Mouse (Mus musculus): ENCODE results near the gene Mprip. TPM values are rescaled to one million over a fixed set of nuclear protein-coding genes. Genes with fewer than 3 reads are reported as not detected.

Mprip gene
- polyA plus RNA-seq, 1 experiment from 2014 or later = 14.4 TPM

- WGBS (ENCODE audit: insufficient replicate concordance) = 42% methylated on average over 9 of the region's 9 CpGs
- ATAC-seq (ENCODE audit: insufficient read depth) = peak; percentile 58
- H3K9me3 ChIP-seq (replicated peaks) = no peaks in the 10 kb centered on the region
These were observed 117.2 kb downstream of the Mprip start for GRCm38 (mm10) chr11:59778181-59778873.

GRCm38 (mm10) chr11:59778874-59779223 lies 117.7 kb downstream of the Mprip start:
- Histone ChIP-seq H3K27ac (replicated peaks) (no peak overlapping the region), H3K4me1 (replicated peaks) (peaks cover 7% of the 10 kb centered on the region), H3K27me3 (no peaks in the 10 kb centered on the region), H3K9ac (no peak overlapping the region), H3K4me2 (no peak overlapping the region), H3K4me3 (replicated peaks) (no peak overlapping the region), H3K9me3 (replicated peaks) (no peaks in the 10 kb centered on the region), H3K36me3 (replicated peaks) (peaks cover 23% of the 10 kb centered on the region)
- ATAC-seq (ENCODE audit: insufficient read depth) = no peak
- 47% methylated on average over 1 of the region's 1 CpGs for WGBS (ENCODE audit: insufficient replicate concordance)

More at GRCm38 (mm10) chr11:59778181-59778873, 117.2 kb downstream of the Mprip start:
- Histone ChIP-seq H3K4me3 (replicated peaks) (no peak overlapping the region), H3K36me3 (replicated peaks) (peaks cover 25% of the 10 kb centered on the region), H3K27ac (replicated peaks) (no peak overlapping the region), H3K4me1 (replicated peaks) (peaks cover 7% of the 10 kb centered on the region), H3K4me2 (no peak overlapping the region), H3K9ac (no peak overlapping the region), H3K27me3 (no peaks in the 10 kb centered on the region)

GRCm38 (mm10) chr11:59779406-59779805 lies 118.3 kb downstream of the Mprip start:
- no peak for ATAC-seq (ENCODE audit: insufficient read depth)

GRCm38 (mm10) chr11:59780241-59780640 lies 119.1 kb downstream of the Mprip start:
- H3K27ac ChIP-seq (replicated peaks) = no peak overlapping the region
- H3K36me3 ChIP-seq (replicated peaks) = peaks cover 15% of the 10 kb centered on the region; the same call in 1 of the 2 replicates
- no peaks in the 10 kb centered on the region for H3K9me3 ChIP-seq (replicated peaks)
- H3K4me3 ChIP-seq (replicated peaks) = no peak overlapping the region
- WGBS (ENCODE audit: insufficient replicate concordance) = 63% methylated on average over 4 of the region's 4 CpGs
- no peak overlapping the region for H3K9ac ChIP-seq
- H3K27me3 ChIP-seq = no peaks in the 10 kb centered on the region
- ATAC-seq (ENCODE audit: insufficient read depth) = no peak
- peaks cover 7% of the 10 kb centered on the region for H3K4me1 ChIP-seq (replicated peaks)
- no peak overlapping the region for H3K4me2 ChIP-seq

More at GRCm38 (mm10) chr11:59779406-59779805, 118.3 kb downstream of the Mprip start:
- no peak overlapping the region for H3K4me2 ChIP-seq
- H3K9ac ChIP-seq = no peak overlapping the region
- no peak overlapping the region for H3K27ac ChIP-seq (replicated peaks)
- WGBS (ENCODE audit: insufficient replicate concordance) = 75% methylated on average over 4 of the region's 4 CpGs
- H3K36me3 ChIP-seq (replicated peaks) = peaks cover 18% of the 10 kb centered on the region; the same call in 1 of the 2 replicates
- no peak overlapping the region for H3K4me3 ChIP-seq (replicated peaks)
- H3K9me3 ChIP-seq (replicated peaks) = no peaks in the 10 kb centered on the region
- H3K27me3 ChIP-seq = no peaks in the 10 kb centered on the region
- peaks cover 7% of the 10 kb centered on the region for H3K4me1 ChIP-seq (replicated peaks)

GRCm38 (mm10) chr11:59782091-59782590 lies 121.0 kb downstream of the Mprip start:
- Histone ChIP-seq H3K4me2 (no peak overlapping the region), H3K4me1 (replicated peaks) (peaks cover 16% of the 10 kb centered on the region), H3K27ac (replicated peaks) (no peak overlapping the region), H3K9me3 (replicated peaks) (no peaks in the 10 kb centered on the region), H3K9ac (no peak overlapping the region), H3K36me3 (replicated peaks) (0 out of 2 replicates have a peak, but pooled peaks cover 1% of the 10 kb centered on the region), H3K27me3 (0 out of 2 replicates have a peak, but pooled peaks cover 3% of the 10 kb centered on the region), H3K4me3 (replicated peaks) (no peak overlapping the region)
- 67% methylated on average over 7 of the region's 7 CpGs for whole genome bisulfite sequencing (ENCODE audit: insufficient replicate concordance)
- ATAC-seq (ENCODE audit: insufficient read depth) = no peak

GRCm38 (mm10) chr11:59783591-59783990 lies 122.5 kb downstream of the Mprip start:
- Histone ChIP-seq H3K9ac (no peak overlapping the region), H3K36me3 (replicated peaks) (no peaks in the 10 kb centered on the region), H3K4me2 (no peak overlapping the region), H3K9me3 (replicated peaks) (no peaks in the 10 kb centered on the region), H3K4me3 (replicated peaks) (no peak overlapping the region), H3K27me3 (0 out of 2 replicates have a peak, but pooled peaks cover 6% of the 10 kb centered on the region), H3K27ac (replicated peaks) (no peak overlapping the region), H3K4me1 (replicated peaks) (peaks cover 20% of the 10 kb centered on the region)
- no peak for ATAC-seq (ENCODE audit: insufficient read depth)
- 79% methylated on average over 6 of the region's 6 CpGs for WGBS (ENCODE audit: insufficient replicate concordance)

GRCm38 (mm10) chr11:59786444-59787198 lies 125.5 kb downstream of the Mprip start:
- ATAC-seq (ENCODE audit: insufficient read depth) = 0 out of 2 replicates have a peak, but pooled peaks have one; percentile 6
- Histone ChIP-seq H3K36me3 (replicated peaks) (peaks cover 5% of the 10 kb centered on the region), H3K4me3 (replicated peaks) (peak overlapping the region; percentile 50), H3K27me3 (0 out of 2 replicates have a peak, but pooled peaks cover 6% of the 10 kb centered on the region), H3K9me3 (replicated peaks) (no peaks in the 10 kb centered on the region), H3K4me2 (peak overlapping the region; percentile 78), H3K4me1 (replicated peaks) (peaks cover 16% of the 10 kb centered on the region), H3K9ac (peak overlapping the region; percentile 29; the same call in 1 of the 2 replicates), H3K27ac (replicated peaks) (no peak overlapping the region)
- WGBS (ENCODE audit: insufficient replicate concordance) = 44% methylated on average over 15 of the region's 15 CpGs

GRCm38 (mm10) chr11:59787199-59787781 lies 126.2 kb downstream of the Mprip start, which contains the start of gene Pld6:
Gene Pld6 (minus strand): TSS chr11:59787645.
- WGBS (ENCODE audit: insufficient replicate concordance) = 2% methylated on average over 51 of the region's 51 CpGs
- Histone ChIP-seq H3K27me3 (0 out of 2 replicates have a peak, but pooled peaks cover 6% of the 10 kb centered on the region), H3K4me2 (peak within 1 kb of the TSS; percentile 78), H3K36me3 (replicated peaks) (peaks cover 12% of the 10 kb centered on the region), H3K4me1 (replicated peaks) (peaks cover 16% of the 10 kb centered on the region), H3K27ac (replicated peaks) (no peak within 1 kb of the TSS), H3K9ac (peak within 1 kb of the TSS; percentile 29; the same call in 1 of the 2 replicates), H3K4me3 (replicated peaks) (peak within 1 kb of the TSS; percentile 50), H3K9me3 (replicated peaks) (no peaks in the 10 kb centered on the region)
- ATAC-seq (ENCODE audit: insufficient read depth) = peak; percentile 64

- WGBS (ENCODE audit: insufficient replicate concordance) = 43% methylated on average over 1 of the region's 1 CpGs
- no peak overlapping the region for H3K27ac ChIP-seq (replicated peaks)
- no peaks in the 10 kb centered on the region for H3K9me3 ChIP-seq (replicated peaks)
- ATAC-seq (ENCODE audit: insufficient read depth) = no peak
- no peak overlapping the region for H3K9ac ChIP-seq
- H3K36me3 ChIP-seq (replicated peaks) = peaks cover 29% of the 10 kb centered on the region
- no peak overlapping the region for H3K4me2 ChIP-seq
- 0 out of 2 replicates have a peak, but pooled peaks cover 6% of the 10 kb centered on the region for H3K27me3 ChIP-seq
- H3K4me1 ChIP-seq (replicated peaks) = peaks cover 16% of the 10 kb centered on the region
- H3K4me3 ChIP-seq (replicated peaks) = no peak overlapping the region
These were observed 128.2 kb downstream of the Mprip start for GRCm38 (mm10) chr11:59789311-59789710.

GRCm38 (mm10) chr11:59793390-59793789 lies 132.3 kb downstream of the Mprip start:
- no peaks in the 10 kb centered on the region for H3K9me3 ChIP-seq (replicated peaks)
- 80% methylated on average over 6 of the region's 6 CpGs for WGBS (ENCODE audit: insufficient replicate concordance)
- no peak overlapping the region for H3K9ac ChIP-seq
- H3K27ac ChIP-seq (replicated peaks) = no peak overlapping the region
- no peaks in the 10 kb centered on the region for H3K27me3 ChIP-seq
- no peak overlapping the region for H3K4me3 ChIP-seq (replicated peaks)
- H3K4me2 ChIP-seq = no peak overlapping the region
- H3K36me3 ChIP-seq (replicated peaks) = peaks cover 70% of the 10 kb centered on the region
- H3K4me1 ChIP-seq (replicated peaks) = no peaks in the 10 kb centered on the region
- ATAC-seq (ENCODE audit: insufficient read depth) = no peak
